Mouse (Mus musculus): ENCODE results near the gene Sun1. TPM values are rescaled to one million over a fixed set of nuclear protein-coding genes. Genes with fewer than 3 reads are reported as not detected.

Sun1 gene
- 42.9 and 45.9 TPM in 2 replicates for polyA plus RNA-seq (2014; fragmentation: Nextera tagmentation; extraction: Ambion mirVana)

DNA sequence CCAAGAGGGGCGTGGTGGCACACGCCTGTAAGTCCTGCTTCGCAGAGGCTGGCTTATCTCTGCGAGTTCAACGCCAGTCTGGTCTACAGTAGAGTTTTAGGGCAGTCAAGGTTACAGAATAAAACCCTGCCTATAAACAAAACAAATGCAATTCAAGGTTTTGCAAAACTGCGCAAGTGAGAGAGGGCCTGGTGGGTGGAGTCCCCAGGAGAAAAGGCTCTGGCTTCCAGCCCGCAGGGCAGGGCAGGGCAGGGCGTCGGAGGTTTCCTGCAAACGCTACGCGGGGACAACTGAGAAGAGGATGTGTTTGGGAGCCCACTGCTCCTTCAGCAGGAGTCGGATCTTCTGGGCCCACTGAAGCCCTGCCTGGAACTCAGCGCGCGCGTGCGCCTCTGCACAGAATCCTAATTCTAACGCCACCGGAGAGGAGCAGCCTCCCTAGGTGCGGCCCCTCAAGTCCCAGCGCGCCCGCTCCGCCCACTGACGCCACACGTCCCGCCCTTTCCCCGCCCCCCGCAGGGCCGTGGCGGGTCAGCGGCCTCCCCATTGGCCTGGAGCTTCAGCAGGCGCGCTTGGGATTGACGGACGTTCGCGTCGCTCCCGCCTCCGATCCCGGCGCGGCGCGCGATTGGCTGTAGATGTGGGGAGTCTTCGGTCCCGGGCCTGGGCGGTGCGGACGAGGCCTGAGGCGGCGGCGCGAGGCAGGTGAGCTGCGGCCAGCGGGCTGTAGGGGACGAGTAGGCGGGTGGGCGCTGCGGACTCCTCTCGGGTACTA, at the start of gene Sun1:
Sun1 (plus strand) TSS at position 643 of the 775 bp plus-strand sequence.
- WGBS, result under 1% methylated on average over 60 of the region's 64 CpGs
- peak; percentile 96 for ATAC-seq (replicated peaks; ENCODE audit: insufficient number of reproducible peaks, low FRiP score, low TSS enrichment, low read depth)

DNA sequence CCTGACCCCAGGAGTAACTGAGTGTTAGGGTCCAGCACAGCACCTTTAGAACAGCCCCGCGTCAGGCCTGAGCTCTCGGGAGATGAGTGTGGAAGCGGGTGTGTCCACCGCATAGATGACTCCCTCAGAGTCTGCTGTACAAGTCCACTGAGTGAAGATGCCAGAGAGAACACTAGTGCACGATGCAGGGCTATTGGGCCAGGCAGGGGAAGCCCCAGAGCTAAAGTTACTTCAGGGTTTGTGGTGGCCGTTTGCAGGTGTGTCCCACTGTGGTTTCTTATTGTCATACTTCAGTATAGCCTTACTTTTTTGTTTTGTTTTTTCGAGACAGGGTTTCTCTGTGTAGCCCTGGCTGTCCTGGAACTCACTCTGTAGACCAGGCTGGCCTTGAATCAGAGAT, 39.5 kb upstream of the Sun1 start:
- no peak overlapping the region for H3K4me2 ChIP-seq (ENCODE audit: low read depth, low read length)
- WGBS, result 90% methylated on average over 8 of the region's 8 CpGs
- DNase-seq (ENCODE audit: low spot score) (no peak), ATAC-seq (replicated peaks; ENCODE audit: insufficient number of reproducible peaks, low FRiP score, low TSS enrichment, low read depth) (no peak)
- H3K27me3 ChIP-seq (ENCODE audit: control insufficient read depth, insufficient read depth, low read length), result no peaks in the 10 kb centered on the region
- peaks cover 3% of the 10 kb centered on the region for H3K36me3 ChIP-seq (replicated peaks; ENCODE audit: control insufficient read depth, insufficient read depth, low read depth, low read length)
- H3K9me3 ChIP-seq (replicated peaks; ENCODE audit: control insufficient read depth, low read length), result no peaks in the 10 kb centered on the region
- no peak overlapping the region for H3K27ac ChIP-seq (replicated peaks; ENCODE audit: low read depth, low read length)
- H3K9ac ChIP-seq (replicated peaks; ENCODE audit: low read length), result no peak overlapping the region
- no peak overlapping the region for H3K4me3 ChIP-seq (ENCODE audit: low read depth, low read length)
- H3K4me1 ChIP-seq (ENCODE audit: control insufficient read depth, insufficient read depth, low read length), result no peaks in the 10 kb centered on the region

More for the DNA sequence above, at the start of gene Sun1:
- Histone ChIP-seq H3K36me3 (replicated peaks; ENCODE audit: control insufficient read depth, insufficient read depth, low read depth, low read length) (no peaks in the 10 kb centered on the region), H3K9me3 (replicated peaks; ENCODE audit: control insufficient read depth, low read length) (no peaks in the 10 kb centered on the region), H3K4me3 (ENCODE audit: low read depth, low read length) (peak within 1 kb of the TSS; percentile 92), H3K27me3 (ENCODE audit: control insufficient read depth, insufficient read depth, low read length) (no peaks in the 10 kb centered on the region), H3K4me1 (ENCODE audit: control insufficient read depth, insufficient read depth, low read length) (peaks cover 2% of the 10 kb centered on the region; the same call in 1 of the 2 replicates), H3K4me2 (ENCODE audit: low read depth, low read length) (peak within 1 kb of the TSS; percentile 94), H3K27ac (replicated peaks; ENCODE audit: low read depth, low read length) (peak within 1 kb of the TSS; percentile 76; the same call in 1 of the 2 replicates), H3K9ac (replicated peaks; ENCODE audit: low read length) (peak within 1 kb of the TSS; percentile 88)
- peak; percentile 98 for DNase-seq (ENCODE audit: low spot score)

DNA sequence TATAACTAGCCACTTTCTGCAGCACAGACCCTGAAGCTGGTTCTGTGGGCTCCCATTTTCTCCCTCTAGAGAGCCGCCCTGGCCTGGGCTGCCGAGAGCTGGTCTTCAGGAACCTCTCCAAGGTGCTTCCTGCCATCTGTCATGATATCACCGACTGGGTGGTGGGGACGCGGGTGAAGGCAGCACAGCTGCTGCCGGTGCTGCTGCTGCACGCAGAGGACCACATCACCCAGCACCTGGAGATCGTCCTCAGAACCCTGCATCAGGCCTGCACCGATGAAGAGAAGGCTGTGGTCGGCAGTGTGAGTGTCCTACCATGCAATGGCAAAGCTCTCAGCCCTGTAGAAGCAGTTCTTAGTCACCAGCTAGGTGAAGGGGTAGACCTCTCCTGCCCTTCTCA, 38.8 kb upstream of the Sun1 start:
- H3K9me3 ChIP-seq (replicated peaks; ENCODE audit: control insufficient read depth, low read length), result no peaks in the 10 kb centered on the region
- no peaks in the 10 kb centered on the region for H3K4me1 ChIP-seq (ENCODE audit: control insufficient read depth, insufficient read depth, low read length)
- no peaks in the 10 kb centered on the region for H3K27me3 ChIP-seq (ENCODE audit: control insufficient read depth, insufficient read depth, low read length)
- H3K9ac ChIP-seq (replicated peaks; ENCODE audit: low read length), result no peak overlapping the region
- WGBS, result 91% methylated on average over 10 of the region's 10 CpGs
- no peak overlapping the region for H3K4me3 ChIP-seq (ENCODE audit: low read depth, low read length)
- peaks cover 3% of the 10 kb centered on the region for H3K36me3 ChIP-seq (replicated peaks; ENCODE audit: control insufficient read depth, insufficient read depth, low read depth, low read length)
- no peak overlapping the region for H3K4me2 ChIP-seq (ENCODE audit: low read depth, low read length)
- H3K27ac ChIP-seq (replicated peaks; ENCODE audit: low read depth, low read length), result no peak overlapping the region
- no peak for DNase-seq (ENCODE audit: low spot score)
- ATAC-seq (replicated peaks; ENCODE audit: insufficient number of reproducible peaks, low FRiP score, low TSS enrichment, low read depth), result no peak

DNA sequence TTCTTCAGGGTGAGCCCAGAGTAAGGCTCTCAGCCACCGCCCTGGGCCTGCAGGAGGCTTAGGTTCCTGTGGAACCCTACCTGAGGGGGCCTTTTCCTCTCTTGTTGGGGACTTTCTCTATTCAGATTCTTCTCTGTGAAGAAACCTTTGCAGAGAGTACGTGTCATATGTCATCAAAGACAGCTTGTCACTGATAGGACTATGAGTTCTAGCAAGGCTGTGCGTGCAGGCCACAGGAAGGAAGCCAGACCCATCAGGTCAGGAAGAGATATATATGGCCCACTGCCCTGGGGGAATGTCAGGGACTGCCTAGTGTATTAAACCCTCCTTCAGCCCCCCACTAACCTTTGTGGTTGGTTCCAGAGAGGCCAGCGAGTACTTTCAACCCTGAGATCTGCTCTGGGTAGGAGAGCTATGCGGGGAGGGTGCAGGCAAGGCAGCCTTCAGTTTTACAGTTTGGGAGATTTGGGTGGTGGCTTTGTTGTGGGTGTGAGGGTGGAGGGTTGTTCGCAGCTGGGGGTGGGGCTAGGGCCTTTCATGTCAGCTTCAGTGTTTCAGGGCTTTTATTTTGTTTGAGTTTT, 33.6 kb upstream of the Sun1 start:
- Histone ChIP-seq H3K4me3 (ENCODE audit: low read depth, low read length) (no peak overlapping the region), H3K36me3 (replicated peaks; ENCODE audit: control insufficient read depth, insufficient read depth, low read depth, low read length) (peaks cover 7% of the 10 kb centered on the region), H3K9me3 (replicated peaks; ENCODE audit: control insufficient read depth, low read length) (no peaks in the 10 kb centered on the region), H3K27me3 (ENCODE audit: control insufficient read depth, insufficient read depth, low read length) (no peaks in the 10 kb centered on the region), H3K4me1 (ENCODE audit: control insufficient read depth, insufficient read depth, low read length) (no peaks in the 10 kb centered on the region), H3K9ac (replicated peaks; ENCODE audit: low read length) (no peak overlapping the region), H3K27ac (replicated peaks; ENCODE audit: low read depth, low read length) (no peak overlapping the region), H3K4me2 (ENCODE audit: low read depth, low read length) (no peak overlapping the region)
- ATAC-seq (replicated peaks; ENCODE audit: insufficient number of reproducible peaks, low FRiP score, low TSS enrichment, low read depth) (no peak), DNase-seq (ENCODE audit: low spot score) (no peak)
- 90% methylated on average over 6 of the region's 6 CpGs for WGBS

DNA sequence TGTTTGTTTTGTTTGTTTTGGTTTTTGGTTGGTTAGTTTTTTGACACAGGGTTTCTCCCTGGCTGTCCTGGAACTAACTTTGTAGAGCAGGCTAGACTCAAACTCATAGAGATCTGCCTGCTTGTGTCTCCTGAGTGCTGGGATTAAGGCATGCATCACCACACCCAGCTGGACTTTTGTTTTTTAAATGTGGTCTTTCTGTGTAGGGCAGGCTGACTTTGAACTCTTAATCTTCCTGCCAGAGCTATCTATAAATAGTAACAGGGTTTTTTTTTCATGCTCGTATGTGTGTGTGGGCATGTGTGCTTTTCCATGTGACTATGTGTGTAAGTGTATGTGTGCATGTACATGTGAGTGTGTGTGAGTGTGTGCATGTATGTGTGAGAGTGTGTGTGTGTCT, 32.9 kb upstream of the Sun1 start:
- ATAC-seq (replicated peaks; ENCODE audit: insufficient number of reproducible peaks, low FRiP score, low TSS enrichment, low read depth) (no peak), DNase-seq (ENCODE audit: low spot score) (no peak)
- Histone ChIP-seq H3K9me3 (replicated peaks; ENCODE audit: control insufficient read depth, low read length) (no peaks in the 10 kb centered on the region), H3K4me3 (ENCODE audit: low read depth, low read length) (no peak overlapping the region), H3K36me3 (replicated peaks; ENCODE audit: control insufficient read depth, insufficient read depth, low read depth, low read length) (peaks cover 11% of the 10 kb centered on the region), H3K4me1 (ENCODE audit: control insufficient read depth, insufficient read depth, low read length) (no peaks in the 10 kb centered on the region), H3K9ac (replicated peaks; ENCODE audit: low read length) (no peak overlapping the region), H3K27ac (replicated peaks; ENCODE audit: low read depth, low read length) (no peak overlapping the region), H3K4me2 (ENCODE audit: low read depth, low read length) (no peak overlapping the region), H3K27me3 (ENCODE audit: control insufficient read depth, insufficient read depth, low read length) (no peaks in the 10 kb centered on the region)
- 74% methylated on average over 1 of the region's 1 CpGs for WGBS

DNA sequence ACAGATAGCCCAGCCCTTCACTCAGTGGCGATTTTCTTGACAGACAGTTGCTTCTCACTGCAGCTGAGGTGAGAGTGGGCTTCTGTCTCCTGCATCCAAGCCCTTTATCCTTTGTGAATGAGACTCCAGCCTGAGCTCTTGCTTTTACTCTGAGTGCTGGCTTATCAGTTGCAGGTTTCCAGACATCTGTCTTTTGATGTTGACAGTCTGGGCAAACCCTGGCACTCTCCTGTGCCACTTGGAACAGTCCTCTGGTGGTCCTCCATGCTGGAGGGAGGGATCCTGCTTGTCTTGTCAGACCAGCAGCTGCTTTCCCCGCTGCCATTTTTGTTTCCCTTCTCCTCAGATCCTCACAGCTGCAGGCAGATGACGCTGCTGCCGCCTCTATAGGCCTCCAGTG, 28.5 kb upstream of the Sun1 start:
- Histone ChIP-seq H3K4me3 (ENCODE audit: low read depth, low read length) (no peak overlapping the region), H3K36me3 (replicated peaks; ENCODE audit: control insufficient read depth, insufficient read depth, low read depth, low read length) (peaks cover 11% of the 10 kb centered on the region), H3K4me2 (ENCODE audit: low read depth, low read length) (no peak overlapping the region), H3K27me3 (ENCODE audit: control insufficient read depth, insufficient read depth, low read length) (no peaks in the 10 kb centered on the region), H3K4me1 (ENCODE audit: control insufficient read depth, insufficient read depth, low read length) (no peaks in the 10 kb centered on the region), H3K27ac (replicated peaks; ENCODE audit: low read depth, low read length) (no peak overlapping the region), H3K9me3 (replicated peaks; ENCODE audit: control insufficient read depth, low read length) (no peaks in the 10 kb centered on the region), H3K9ac (replicated peaks; ENCODE audit: low read length) (no peak overlapping the region)
- 91% methylated on average over 4 of the region's 4 CpGs for WGBS
- ATAC-seq (replicated peaks; ENCODE audit: insufficient number of reproducible peaks, low FRiP score, low TSS enrichment, low read depth) (no peak), DNase-seq (ENCODE audit: low spot score) (no peak)

DNA sequence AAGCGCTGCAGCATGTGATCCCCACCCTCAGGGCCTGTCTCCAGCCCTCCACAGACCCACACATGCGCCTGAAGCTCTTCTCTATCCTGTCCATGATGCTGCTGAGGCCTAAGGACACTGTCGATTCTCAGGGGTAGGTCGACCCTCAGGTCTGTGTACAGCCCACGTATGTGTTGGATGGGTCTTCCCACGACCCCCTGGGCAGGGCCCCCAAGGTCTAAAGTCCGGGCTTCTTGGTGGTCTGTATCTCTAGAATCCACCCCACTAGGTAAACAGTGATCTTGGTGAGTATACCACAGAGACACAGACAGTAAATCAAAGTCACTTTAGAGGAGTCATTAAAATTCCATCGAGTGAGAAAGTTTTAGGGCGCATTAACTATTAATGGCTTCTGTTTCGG, 26.3 kb upstream of the Sun1 start:
- H3K27me3 ChIP-seq (ENCODE audit: control insufficient read depth, insufficient read depth, low read length), result no peaks in the 10 kb centered on the region
- H3K27ac ChIP-seq (replicated peaks; ENCODE audit: low read depth, low read length), result no peak overlapping the region
- no peak overlapping the region for H3K4me3 ChIP-seq (ENCODE audit: low read depth, low read length)
- DNase-seq (ENCODE audit: low spot score) (no peak), ATAC-seq (replicated peaks; ENCODE audit: insufficient number of reproducible peaks, low FRiP score, low TSS enrichment, low read depth) (no peak)
- no peaks in the 10 kb centered on the region for H3K9me3 ChIP-seq (replicated peaks; ENCODE audit: control insufficient read depth, low read length)
- H3K9ac ChIP-seq (replicated peaks; ENCODE audit: low read length), result no peak overlapping the region
- WGBS, result 79% methylated on average over 10 of the region's 10 CpGs
- peaks cover 11% of the 10 kb centered on the region for H3K36me3 ChIP-seq (replicated peaks; ENCODE audit: control insufficient read depth, insufficient read depth, low read depth, low read length)
- no peaks in the 10 kb centered on the region for H3K4me1 ChIP-seq (ENCODE audit: control insufficient read depth, insufficient read depth, low read length)
- no peak overlapping the region for H3K4me2 ChIP-seq (ENCODE audit: low read depth, low read length)
